19 mouse cellular contexts compared by ENCODE assay signal in genomic region chr9:118059101-118059500, GRCm38 (mm10).
"Had no signal": no experiment of that assay in that cellular context is flagged by ENCODE, and none has a peak within 500 bp of the region (broad histone marks: within the 10 kb centered on the region; RNA-seq: fewer than 3 reads in every experiment).

No protein-coding gene starts in this region.

- H3K27me3 ChIP-seq: limb, embryonic 12.5 days; liver, embryonic 13.5 days; midbrain, embryonic 12.5 days; midbrain, embryonic 15.5 days had no signal

- H3K4me2 ChIP-seq: limb, embryonic 12.5 days; liver, embryonic 13.5 days; midbrain, embryonic 12.5 days; midbrain, embryonic 15.5 days had no signal

- H3K27ac ChIP-seq: kidney, postnatal 0 days; layer of hippocampus, adult 2 months; left cerebral cortex, adult 2 months; limb, embryonic 12.5 days; liver, embryonic 13.5 days; midbrain, embryonic 12.5 days; midbrain, embryonic 15.5 days had no signal

- DNase-seq: kidney, adult 18-20 months; kidney, postnatal 25 days; layer of hippocampus, adult 9-11 months; layer of hippocampus, postnatal 36 days; liver, embryonic 13.5 days; lung, adult 2 months; lung, postnatal 14 days; lung, postnatal 4 days; thymus, adult 18-20 months; thymus, postnatal 14 days; thymus, postnatal 4 days had no signal

- ATAC-seq: intestine, embryonic 16.5 days; midbrain, embryonic 15.5 days had no signal

- H3K4me1 ChIP-seq: limb, embryonic 12.5 days; liver, embryonic 13.5 days; midbrain, embryonic 12.5 days; midbrain, embryonic 15.5 days had no signal

- H3K9ac ChIP-seq: limb, embryonic 12.5 days; liver, embryonic 13.5 days; midbrain, embryonic 12.5 days; midbrain, embryonic 15.5 days had no signal

- H3K9me3 ChIP-seq: limb, embryonic 12.5 days; liver, embryonic 13.5 days; midbrain, embryonic 12.5 days; midbrain, embryonic 15.5 days had no signal

- H3K4me3 ChIP-seq: layer of hippocampus, adult 2 months; left cerebral cortex, adult 2 months; limb, embryonic 12.5 days; liver, embryonic 13.5 days; midbrain, embryonic 12.5 days; midbrain, embryonic 15.5 days; myocyte had no signal
